Mouse (Mus musculus): ENCODE measurements at regions not wholly inside any gene's neighbourhood (a gene's known extent, or its start where the extent isn't known, plus 50 kb on each side); places are given as distances from the start of the nearest gene placed in this dataset.

DNA sequence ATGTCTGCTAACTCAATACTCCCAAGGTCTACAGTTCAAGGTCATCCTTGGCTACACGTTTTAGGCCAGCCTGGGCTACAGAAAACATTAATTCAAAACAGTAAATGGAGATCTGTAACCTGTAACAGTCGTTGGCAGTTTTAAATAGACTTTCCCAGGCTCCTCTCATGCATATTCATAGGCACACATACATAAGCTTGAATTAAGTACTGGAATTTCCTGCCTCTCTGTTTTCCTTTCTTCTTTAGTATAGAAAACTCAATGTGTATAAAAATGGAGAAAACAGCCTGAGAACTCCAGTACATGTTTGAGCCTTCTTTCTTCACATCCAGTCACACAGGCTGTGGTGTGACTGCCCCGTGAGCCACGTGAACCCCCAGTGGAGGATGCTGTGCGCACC is 86.0 kb upstream of the Zbtb40 start:
- TF ChIP-seq CTCF (IDR thresholded peaks at IDR 0.05; ENCODE audit: control insufficient read depth, insufficient read depth, insufficient read length) (no peak), USF1 (IDR thresholded peaks at IDR 0.05; ENCODE audit: low read depth) (no peak), MYOG (IDR thresholded peaks at IDR 0.05; ENCODE audit: control insufficient read depth, extremely low read depth, insufficient read length) (no peak), MAX (IDR thresholded peaks at IDR 0.05) (no peak), MYOD1 (IDR thresholded peaks at IDR 0.05; ENCODE audit: control insufficient read depth, insufficient read length, low read depth) (no peak), CEBPB (IDR thresholded peaks at IDR 0.05; ENCODE audit: low read depth) (no peak)
